Mouse (Mus musculus) layer of hippocampus, adult 2 months (tissue): ENCODE results near the gene Eif2d. TPM values are rescaled to one million over a fixed set of nuclear protein-coding genes. Genes with fewer than 3 reads are reported as not detected.

ENCODE experiments used
- DNase-seq, 2 experiments: peaks; one replicate each; pipeline ENCODE4 v3.0.0; 2022; ENCODE audit warnings: low spot score in 2 of 2
- H3K27ac ChIP-seq: fragments of 200-600 bp; 2 replicates; pipeline ENCODE4 v1.8.1; 2022
- H3K4me3 ChIP-seq: fragments of 200-600 bp; 2 replicates; pipeline ENCODE4 v1.8.1; 2022; ENCODE audit warnings: mild to moderate bottlenecking
- CTCF ChIP-seq: fragments of 200-600 bp; conservative IDR thresholded peaks from 2 replicates; pipeline ENCODE4 v1.8.1; 2022; ENCODE audit warnings: antibody characterized with exemption, mild to moderate bottlenecking, moderate library complexity
- total RNA-seq, 2 experiments: library from RNA; stranded (reverse); gene quantifications; 2 replicates each; pipeline ENCODE4 v1.2.3; 2021

Gene Eif2d
- total RNA-seq, 2 experiments from 2014 or later = 41.2 to 48.6 TPM

GRCm38 (mm10) chr1:131221822-131222590 lies 69.0 kb downstream of the Eif2d start:
- no peak overlapping the region for H3K4me3 ChIP-seq

GRCm38 (mm10) chr1:131223345-131223744 lies 70.4 kb downstream of the Eif2d start:
- H3K4me3 ChIP-seq = no peak overlapping the region
- TF ChIP-seq CTCF = no peak
- DNase-seq = no peak
- no peak overlapping the region for H3K27ac ChIP-seq

More at GRCm38 (mm10) chr1:131221822-131222590, 69.0 kb downstream of the Eif2d start:
- TF ChIP-seq CTCF = no peak
- no peak for DNase-seq
- no peak overlapping the region for H3K27ac ChIP-seq

- Histone ChIP-seq H3K27ac (no peak overlapping the region), H3K4me3 (no peak overlapping the region)
- TF ChIP-seq CTCF = no peak
- no peak for DNase-seq
These were observed 72.0 kb downstream of the Eif2d start for GRCm38 (mm10) chr1:131224848-131225471.

- peak; percentile 38 for TF ChIP-seq CTCF
- no peak for DNase-seq
- Histone ChIP-seq H3K4me3 (no peak overlapping the region), H3K27ac (no peak overlapping the region)
These were observed 75.2 kb downstream of the Eif2d start for GRCm38 (mm10) chr1:131228225-131228624.

GRCm38 (mm10) chr1:131228659-131229058 lies 75.7 kb downstream of the Eif2d start:
- DNase-seq = no peak
- no peak for TF ChIP-seq CTCF
- Histone ChIP-seq H3K27ac (no peak overlapping the region), H3K4me3 (no peak overlapping the region)

GRCm38 (mm10) chr1:131233527-131233926 lies 80.5 kb downstream of the Eif2d start:
- H3K27ac ChIP-seq = no peak overlapping the region
- TF ChIP-seq CTCF = no peak
- DNase-seq = no peak
- no peak overlapping the region for H3K4me3 ChIP-seq

- H3K4me3 ChIP-seq = no peak overlapping the region
- TF ChIP-seq CTCF = no peak
- no peak for DNase-seq
- no peak overlapping the region for H3K27ac ChIP-seq
These were observed 83.1 kb downstream of the Eif2d start for GRCm38 (mm10) chr1:131236077-131236476.

Other genes starting within 250 kb of the Eif2d start
- not detected for gene Il20, start 241.7 kb upstream of the Eif2d start, total RNA-seq
- not detected for gene Il19, start 213.1 kb upstream of the Eif2d start, total RNA-seq
- not detected for gene Il10, start 133.3 kb upstream of the Eif2d start, total RNA-seq
- 10 to 100 TPM; 28.4 to 29.4 TPM for gene Mapkapk2, start 55.4 kb upstream of the Eif2d start, total RNA-seq
- 10 to 100 TPM; 19.2 to 21.7 TPM for gene Dyrk3, start 14.8 kb upstream of the Eif2d start, total RNA-seq
- gene Rassf5, start 92.1 kb downstream of the Eif2d start, total RNA-seq = 10 to 100 TPM; 17.2 to 18.4 TPM
- gene Ikbke, start 126.4 kb downstream of the Eif2d start, total RNA-seq = 1 to 10 TPM; 2.1 to 3.2 TPM